Mouse (Mus musculus) CH12.LX (cell line): ENCODE data around the gene Foxo6.

ENCODE experiments used
- CTCF ChIP-seq, 2 experiments: IDR thresholded peaks in 1 of 2; conservative IDR thresholded peaks in 1 of 2; 2 replicates each; pipeline ENCODE4 v1.5.1; 2011 to 2012; ENCODE audit warnings: low read depth in 2 of 2, low read length in 2 of 2, improper control_type of control experiment in 1 of 2, inconsistent platforms in 1 of 2, mild to moderate bottlenecking in 1 of 2, moderate library complexity in 1 of 2
- ELF1 ChIP-seq: IDR thresholded peaks from 2 replicates; pipeline ENCODE4 v1.6.1; 2014; ENCODE audit warnings: low read depth, mild to moderate bottlenecking, inconsistent platforms, low read length, improper control_type of control experiment
- MEF2A ChIP-seq: IDR thresholded peaks from 2 replicates; pipeline ENCODE4 v1.6.1; 2014; ENCODE audit warnings: low read depth, mild to moderate bottlenecking, inconsistent platforms, low read length, improper control_type of control experiment, borderline replicate concordance
- POLR2A ChIP-seq: IDR thresholded peaks from 2 replicates; pipeline ENCODE4 v1.6.1; 2011; ENCODE audit warnings: low read depth, mild to moderate bottlenecking, improper control_type of control experiment, low read length
- SIN3A ChIP-seq: IDR thresholded peaks from 2 replicates; pipeline ENCODE4 v1.6.1; 2012; ENCODE audit warnings: low read length, improper control_type of control experiment, inconsistent platforms
- USF1 ChIP-seq: IDR thresholded peaks from 2 replicates; pipeline ENCODE4 v1.6.1; 2014; ENCODE audit warnings: low read depth, mild to moderate bottlenecking, inconsistent platforms, low read length, improper control_type of control experiment

GRCm38 (mm10) chr4:120246086-120246485 is 41.1 kb downstream of the Foxo6 start:
- no peak for TF ChIP-seq CTCF (conservative IDR thresholded peaks at IDR 0.05 in 1 of 2, IDR thresholded peaks at IDR 0.05 in 1 of 2; ENCODE audit: low read depth in 2 of 2, low read length in 2 of 2)
- no peak for TF ChIP-seq USF1
- TF ChIP-seq SIN3A, result no peak
- TF ChIP-seq POLR2A, result no peak
- TF ChIP-seq ELF1, result no peak
- no peak for TF ChIP-seq MEF2A
